Mouse (Mus musculus) G1E (cell line): ENCODE measurements around the gene Olfr482.

Experiments
- CTCF ChIP-seq: IDR thresholded peaks from 2 replicates; pipeline ENCODE4 v1.5.1; 2012; ENCODE audit warnings: low read depth, low read length, inconsistent platforms, mixed read lengths
- POLR2AphosphoS5 ChIP-seq: IDR thresholded peaks from 2 replicates; pipeline ENCODE4 v1.6.1; 2012; ENCODE audit warnings: low read depth, low read length, inconsistent platforms; ENCODE audit not compliant: insufficient replicate concordance

- TF ChIP-seq CTCF (no peak), POLR2AphosphoS5 (no peak)
These were observed 17.8 kb downstream of the Olfr482 start, which contains the start of gene Olfr481 for GRCm38 (mm10) chr7:108079555-108079954.
